Mouse (Mus musculus): ENCODE data around the gene Mrgprh.

DNA sequence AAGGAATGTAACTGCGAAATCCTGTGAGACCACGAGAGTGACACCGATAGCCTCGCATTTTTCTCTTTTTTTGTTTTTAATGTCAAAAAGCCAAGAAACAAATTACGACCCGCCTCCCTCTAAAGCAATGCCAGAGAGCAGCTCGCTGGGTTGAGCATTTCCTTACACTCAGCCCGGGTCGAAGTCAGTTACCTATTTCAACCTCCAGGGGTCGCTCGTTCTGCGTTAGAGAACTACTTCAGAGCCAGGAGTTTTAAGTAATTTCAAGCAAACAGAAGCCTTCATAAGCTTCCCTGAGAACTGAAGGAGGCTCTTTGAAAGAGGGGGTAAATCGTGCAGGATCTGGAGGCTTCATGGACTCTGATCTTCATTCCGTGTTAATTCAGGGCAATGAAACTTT is 4.3 kb downstream of the Mrgprh start:
- TF ChIP-seq TAL1 (IDR thresholded peaks at IDR 0.05; ENCODE audit: low read length): no peak
- no peak for TF ChIP-seq GATA1 (IDR thresholded peaks at IDR 0.05; ENCODE audit: low read length)

Measured in erythroblast, embryonic 14.5 days (primary cell).